Mouse (Mus musculus) urinary bladder, postnatal 4 days (tissue): Measurements from ENCODE around the gene Prune2.

Experiments
- DNase-seq, 2 experiments: peaks; one replicate each; pipeline ENCODE4 v3.0.0; 2021 to 2022; ENCODE audit warnings: low spot score in 2 of 2

Prune2 gene

GRCm38 (mm10) chr19:16997915-16998314 is 42.0 kb downstream of the Prune2 start:
- DNase-seq: no peak

- no peak for DNase-seq
Measured at GRCm38 (mm10) chr19:17006220-17006907, 50.4 kb downstream of the Prune2 start.

GRCm38 (mm10) chr19:17011261-17011995 is 55.5 kb downstream of the Prune2 start:
- peak in 1 of 2 experiments; percentile 18 for DNase-seq

GRCm38 (mm10) chr19:17013085-17013484 is 57.2 kb downstream of the Prune2 start:
- no peak for DNase-seq

GRCm38 (mm10) chr19:17014337-17015124 is 58.6 kb downstream of the Prune2 start:
- no peak for DNase-seq

- DNase-seq: no peak
Measured at GRCm38 (mm10) chr19:17024748-17025147, 68.8 kb downstream of the Prune2 start.

- DNase-seq: peak in 1 of 2 experiments; percentile 29
Measured at GRCm38 (mm10) chr19:17030276-17030675, 74.4 kb downstream of the Prune2 start.

- no peak for DNase-seq
Measured at GRCm38 (mm10) chr19:17032314-17032713, 76.4 kb downstream of the Prune2 start.

GRCm38 (mm10) chr19:17046961-17047360 is 91.0 kb downstream of the Prune2 start:
- DNase-seq: no peak

GRCm38 (mm10) chr19:17055892-17056291 is 100.0 kb downstream of the Prune2 start:
- DNase-seq: no peak

GRCm38 (mm10) chr19:17060106-17060505 is 104.2 kb downstream of the Prune2 start:
- DNase-seq: no peak

GRCm38 (mm10) chr19:17064421-17064820 is 108.5 kb downstream of the Prune2 start:
- DNase-seq: no peak

GRCm38 (mm10) chr19:17069067-17069466 is 113.1 kb downstream of the Prune2 start:
- no peak for DNase-seq

- no peak for DNase-seq
Measured at GRCm38 (mm10) chr19:17071205-17071604, 115.3 kb downstream of the Prune2 start.

- no peak for DNase-seq
Measured at GRCm38 (mm10) chr19:17072245-17072644, 116.3 kb downstream of the Prune2 start.

- no peak for DNase-seq
Measured at GRCm38 (mm10) chr19:17078643-17079316, 122.9 kb downstream of the Prune2 start.

GRCm38 (mm10) chr19:17081382-17081781 is 125.5 kb downstream of the Prune2 start:
- no peak for DNase-seq

GRCm38 (mm10) chr19:17094067-17094466 is 138.1 kb downstream of the Prune2 start:
- DNase-seq: no peak

- DNase-seq: no peak
Measured at GRCm38 (mm10) chr19:17096338-17096737, 140.4 kb downstream of the Prune2 start.

- no peak for DNase-seq
Measured at GRCm38 (mm10) chr19:17097210-17097609, 141.3 kb downstream of the Prune2 start.

- DNase-seq: no peak
Measured at GRCm38 (mm10) chr19:17108782-17109181, 152.9 kb downstream of the Prune2 start.
